Mouse (Mus musculus) hindbrain, postnatal 0 days (tissue): Measurements from ENCODE around the gene Cxcl15. TPM values are rescaled to one million over a fixed set of nuclear protein-coding genes. Genes with fewer than 3 reads are reported as not detected.

Source experiments
- ATAC-seq: fragments of 200-750 bp; cut with Nextera tagmentation; 2 replicates; pipeline ENCODE4 v1.8.0; 2017; ENCODE audit warnings: mild to moderate bottlenecking, moderate TSS enrichment, moderate library complexity
- DNase-seq: peaks from one replicate; pipeline ENCODE4 v3.0.0-alpha.2; 2015; ENCODE audit warnings: low spot score
- H3K27ac ChIP-seq: fragments of 300-500 bp; sonication (generic); 2 replicates; pipeline ENCODE4 v1.5.1; 2014; ENCODE audit warnings: mild to moderate bottlenecking
- H3K27me3 ChIP-seq: fragments of 300-500 bp; sonication (generic); 2 replicates; pipeline ENCODE4 v1.6.1; 2014; ENCODE audit warnings: low read length, mixed read lengths; ENCODE audit not compliant: insufficient read depth
- H3K36me3 ChIP-seq: fragments of 300-500 bp; sonication (generic); 2 replicates; pipeline ENCODE4 v1.6.1; 2014; ENCODE audit warnings: low read length, mixed read lengths; ENCODE audit not compliant: insufficient read depth
- H3K4me1 ChIP-seq: fragments of 300-500 bp; sonication (generic); 2 replicates; pipeline ENCODE4 v1.6.1; 2014; ENCODE audit warnings: antibody characterized with exemption, low read length, mixed read lengths; ENCODE audit not compliant: insufficient read depth
- H3K4me2 ChIP-seq: fragments of 300-500 bp; sonication (generic); 2 replicates; pipeline ENCODE4 v1.6.1; 2014; ENCODE audit warnings: low read depth, mild to moderate bottlenecking, low read length, moderate library complexity, mixed read lengths
- H3K4me3 ChIP-seq: fragments of 300-500 bp; sonication (generic); 2 replicates; pipeline ENCODE4 v1.5.1; 2014; ENCODE audit warnings: low read length
- H3K9ac ChIP-seq: fragments of 300-500 bp; sonication (generic); replicated peaks from 2 replicates; pipeline ENCODE4 v1.6.1; 2014; ENCODE audit warnings: mild to moderate bottlenecking, low read length, moderate library complexity, mixed read lengths
- H3K9me3 ChIP-seq: fragments of 300-500 bp; sonication (generic); 2 replicates; pipeline ENCODE4 v1.6.1; 2016; ENCODE audit warnings: low read length, mixed read lengths
- CTCF ChIP-seq: IDR thresholded peaks from 2 replicates; pipeline ENCODE4 v1.5.1; 2016; ENCODE audit warnings: antibody characterized with exemption, control low read depth, low read depth
- WGBS: fragments of 180-500 bp; shearing (Covaris S2); extraction: QIAGEN DNeasy Blood & Tissue Kit; methylation state at CpG from one replicate; pipeline ENCODE4 v1.1.7; 2014; 5-methylcytosine and 5-hydroxymethylcytosine counted together
- polyA plus RNA-seq: library from polyadenylated mRNA; unstranded; fragments of >200 nt; fragmentation: Nextera tagmentation; extraction: Ambion mirVana; gene quantifications from 2 replicates; pipeline ENCODE4 v1.2.1, GENCODE M21; 2015
- total RNA-seq: library from RNA; depleted of rRNA; stranded (reverse); fragments of >200 nt; gene quantifications from 2 replicates; pipeline ENCODE4 v1.2.3, GENCODE M21; 2014

The Cxcl15 gene
- total and polyA plus RNA-seq, 2 experiments from 2014 or later, result not detected

GRCm38 (mm10) chr5:90777621-90778020, 16.7 kb upstream of the Cxcl15 start:
- no peak overlapping the region for H3K4me3 ChIP-seq
- no peak overlapping the region for H3K9ac ChIP-seq
- no peaks in the 10 kb centered on the region for H3K36me3 ChIP-seq
- ATAC-seq (no peak), DNase-seq (no peak)
- no peak overlapping the region for H3K4me2 ChIP-seq
- no peak overlapping the region for H3K27ac ChIP-seq
- WGBS, result 84% methylated on average over 10 of the region's 10 CpGs
- H3K4me1 ChIP-seq, result no peaks in the 10 kb centered on the region
- no peaks in the 10 kb centered on the region for H3K9me3 ChIP-seq
- TF ChIP-seq CTCF, result no peak
- H3K27me3 ChIP-seq, result no peaks in the 10 kb centered on the region

DNA sequence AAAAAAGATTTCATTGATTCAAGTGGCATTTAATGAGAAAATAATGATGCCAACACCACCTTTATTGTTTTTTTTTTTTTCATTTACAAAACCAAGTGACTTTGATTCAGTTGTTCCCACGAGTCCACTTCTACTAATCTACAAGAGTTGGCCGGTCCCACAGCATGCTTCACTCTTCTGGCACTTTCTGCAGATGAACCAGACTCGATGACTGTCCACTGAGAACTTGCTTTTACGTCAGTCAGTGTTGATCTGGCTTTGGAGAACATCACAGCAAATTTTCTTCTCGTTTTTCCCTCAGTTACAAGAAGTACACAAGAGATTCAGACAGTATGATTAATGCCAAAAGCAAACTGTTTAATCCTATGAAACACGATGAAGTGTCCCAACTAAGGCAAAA, 15.5 kb upstream of the Cxcl15 start:
- Histone ChIP-seq H3K9ac (no peak overlapping the region), H3K27me3 (no peaks in the 10 kb centered on the region), H3K4me3 (no peak overlapping the region), H3K36me3 (no peaks in the 10 kb centered on the region), H3K27ac (no peak overlapping the region), H3K4me2 (no peak overlapping the region), H3K4me1 (no peaks in the 10 kb centered on the region), H3K9me3 (no peaks in the 10 kb centered on the region)
- WGBS, result 80% methylated on average over 6 of the region's 6 CpGs
- no peak for TF ChIP-seq CTCF
- no peak for ATAC-seq
- DNase-seq, result no peak

DNA sequence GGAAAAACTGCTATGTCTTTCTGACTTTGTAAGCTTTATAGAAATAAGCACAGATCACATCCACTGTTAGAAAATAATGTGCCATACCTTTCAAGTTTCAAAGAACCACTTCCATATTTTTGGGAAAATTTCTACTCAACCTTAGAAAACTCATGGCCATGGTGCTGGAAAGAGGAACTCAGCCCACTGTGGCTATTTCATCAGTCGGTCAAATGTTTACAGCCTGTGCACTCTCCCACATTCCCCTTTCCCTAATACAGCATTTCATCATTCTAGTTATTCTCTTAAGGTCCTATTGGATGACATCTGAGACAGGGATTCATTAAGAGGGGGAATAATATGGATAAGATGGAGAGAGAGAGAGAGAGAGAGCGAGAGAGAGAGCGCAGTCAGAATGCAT, 10.6 kb upstream of the Cxcl15 start:
- H3K9ac ChIP-seq, result no peak overlapping the region
- no peaks in the 10 kb centered on the region for H3K36me3 ChIP-seq
- ATAC-seq (no peak), DNase-seq (no peak)
- peaks cover 3% of the 10 kb centered on the region; the same call in 1 of the 2 replicates for H3K4me1 ChIP-seq
- H3K4me3 ChIP-seq, result no peak overlapping the region
- no peaks in the 10 kb centered on the region for H3K27me3 ChIP-seq
- no peak overlapping the region for H3K4me2 ChIP-seq
- TF ChIP-seq CTCF, result no peak
- H3K9me3 ChIP-seq, result no peaks in the 10 kb centered on the region
- H3K27ac ChIP-seq, result no peak overlapping the region
- 86% methylated on average over 3 of the region's 3 CpGs for WGBS

- H3K9me3 ChIP-seq, result no peaks in the 10 kb centered on the region
- H3K4me1 ChIP-seq, result peaks cover 3% of the 10 kb centered on the region; the same call in 1 of the 2 replicates
- TF ChIP-seq CTCF, result peak; percentile 51
- H3K9ac ChIP-seq, result 0 out of 2 replicates have a peak within 1 kb of the TSS, but pooled peaks have one; percentile 10
- H3K27ac ChIP-seq, result no peak within 1 kb of the TSS
- H3K4me3 ChIP-seq, result peak within 1 kb of the TSS; percentile 30
- 16% methylated on average over 25 of the region's 26 CpGs for WGBS
- H3K4me2 ChIP-seq, result peak within 1 kb of the TSS; percentile 65
- no peaks in the 10 kb centered on the region for H3K36me3 ChIP-seq
- DNase-seq (peak; percentile 70), ATAC-seq (peak; percentile 89)
- no peaks in the 10 kb centered on the region for H3K27me3 ChIP-seq
Measured at GRCm38 (mm10) chr5:90785659-90786588, 8.4 kb upstream of the Cxcl15 start, which contains the start of gene Cxcl3. Gene Cxcl3 (plus strand): TSS chr5:90786103.

DNA sequence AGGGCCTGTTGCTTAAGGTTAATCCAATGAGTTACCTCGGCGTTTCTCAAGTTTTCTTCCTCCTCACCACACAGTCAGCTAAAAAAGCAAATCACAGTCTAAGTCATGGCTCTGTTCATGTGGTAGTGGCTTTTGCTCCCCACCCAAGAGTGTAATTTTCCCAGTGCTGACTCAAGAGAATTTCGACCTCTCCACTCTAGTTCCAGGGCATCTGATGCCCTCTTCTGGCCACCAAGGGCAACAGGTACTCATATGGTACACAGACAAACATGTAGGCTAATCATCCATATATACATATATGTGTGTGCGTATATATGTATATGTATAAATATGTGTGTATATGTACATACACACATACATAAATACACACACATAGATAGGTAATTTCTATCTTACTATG, 6.2 kb upstream of the Cxcl15 start:
- H3K9me3 ChIP-seq, result no peaks in the 10 kb centered on the region
- H3K4me2 ChIP-seq, result no peak overlapping the region
- no peaks in the 10 kb centered on the region for H3K27me3 ChIP-seq
- H3K9ac ChIP-seq, result no peak overlapping the region
- H3K27ac ChIP-seq, result no peak overlapping the region
- TF ChIP-seq CTCF, result peak; percentile 37
- no peaks in the 10 kb centered on the region for H3K36me3 ChIP-seq
- H3K4me1 ChIP-seq, result peaks cover 3% of the 10 kb centered on the region; the same call in 1 of the 2 replicates
- 77% methylated on average over 4 of the region's 4 CpGs for WGBS
- peak; percentile 8 for DNase-seq
- ATAC-seq, result no peak
- no peak overlapping the region for H3K4me3 ChIP-seq

GRCm38 (mm10) chr5:90789306-90790073, 4.8 kb upstream of the Cxcl15 start:
- Histone ChIP-seq H3K9me3 (no peaks in the 10 kb centered on the region), H3K4me3 (no peak overlapping the region), H3K27ac (no peak overlapping the region), H3K4me1 (peaks cover 3% of the 10 kb centered on the region; the same call in 1 of the 2 replicates), H3K36me3 (no peaks in the 10 kb centered on the region), H3K27me3 (no peaks in the 10 kb centered on the region), H3K9ac (no peak overlapping the region), H3K4me2 (no peak overlapping the region)
- WGBS, result 84% methylated on average over 11 of the region's 11 CpGs
- DNase-seq (no peak), ATAC-seq (no peak)
- TF ChIP-seq CTCF, result no peak
